Mouse (Mus musculus): ENCODE data around the gene Gstp2. TPM values are rescaled to one million over a fixed set of nuclear protein-coding genes. Genes with fewer than 3 reads are reported as not detected.
A peak's percentile ranks its signal among the peaks of the same experiment; 100 is the strongest.
"Not testable (repeated sequence)": the region's sequence is repeated elsewhere in the genome, so short reads cannot be mapped to it uniquely, and the experiment has no call there.

Gene Gstp2
- polyA plus RNA-seq, 1 experiment from 2014 or later = 6.4 TPM

DNA sequence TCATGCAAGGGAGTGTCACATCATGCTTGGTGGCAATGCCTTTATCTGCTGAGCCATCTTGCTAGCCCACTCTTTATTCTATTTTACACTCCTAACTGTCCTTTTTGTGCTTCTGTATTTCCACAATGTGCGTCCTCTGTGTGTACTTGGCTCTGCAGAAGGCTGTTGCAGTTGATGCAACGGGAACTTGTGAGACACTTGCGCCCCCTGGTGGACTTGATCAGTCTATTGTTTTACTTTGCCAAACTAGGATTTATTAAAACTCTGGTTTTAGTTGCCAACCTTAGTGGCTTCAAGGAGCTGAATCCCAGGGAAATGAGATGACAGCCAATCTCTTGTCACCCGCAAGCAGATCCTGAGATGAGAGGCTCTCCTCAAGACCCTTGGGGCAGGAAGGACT, 2.0 kb upstream of the Gstp2 start:
- DNase-seq = peak; percentile 89
- Histone ChIP-seq H3K9me3 (ENCODE audit: low read length) (no peaks in the 10 kb centered on the region), H3K36me3 (replicated peaks; ENCODE audit: insufficient read depth, low read length) (no peaks in the 10 kb centered on the region), H3K4me3 (ENCODE audit: low read depth, low read length) (0 out of 2 replicates have a peak overlapping the region, but pooled peaks have one; percentile 5), H3K27ac (ENCODE audit: low read depth) (no peak overlapping the region), H3K27me3 (ENCODE audit: insufficient read depth, low read length) (no peaks in the 10 kb centered on the region), H3K4me2 (ENCODE audit: low read depth, low read length) (peak overlapping the region; percentile 48), H3K9ac (replicated peaks) (no peak overlapping the region), H3K4me1 (ENCODE audit: insufficient read depth) (peaks cover 13% of the 10 kb centered on the region; the same call in 1 of the 2 replicates)
- TF ChIP-seq CTCF (IDR thresholded peaks at IDR 0.05; ENCODE audit: low read depth) (peak; percentile 94), EP300 (IDR thresholded peaks at IDR 0.05; ENCODE audit: low read depth) (no peak)
- no peak for ATAC-seq
- 21% methylated on average over 4 of the region's 4 CpGs for WGBS (ENCODE audit: insufficient replicate concordance)

DNA sequence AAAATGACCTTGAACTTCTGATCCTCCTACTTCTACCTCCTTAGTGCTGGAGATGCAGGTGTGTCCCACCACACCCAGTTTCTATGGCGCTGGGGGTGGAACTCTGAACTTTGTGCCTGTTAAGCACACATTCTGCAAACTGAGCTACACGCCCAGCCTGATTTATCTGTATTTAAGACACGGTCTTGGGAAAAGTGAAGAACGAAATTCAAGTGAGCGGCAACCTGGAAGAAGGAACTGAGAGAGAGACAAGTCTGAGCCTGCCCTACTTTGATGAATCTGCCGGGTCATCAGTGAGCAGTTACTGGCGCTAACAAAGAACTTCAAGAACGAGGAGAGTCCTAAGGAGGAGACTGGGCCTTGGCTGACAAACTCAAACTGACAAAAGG, 1.0 kb upstream of the Gstp2 start:
- 0 out of 2 replicates have a peak overlapping the region, but pooled peaks have one; percentile 5 for H3K4me3 ChIP-seq (ENCODE audit: low read depth, low read length)

DNA sequence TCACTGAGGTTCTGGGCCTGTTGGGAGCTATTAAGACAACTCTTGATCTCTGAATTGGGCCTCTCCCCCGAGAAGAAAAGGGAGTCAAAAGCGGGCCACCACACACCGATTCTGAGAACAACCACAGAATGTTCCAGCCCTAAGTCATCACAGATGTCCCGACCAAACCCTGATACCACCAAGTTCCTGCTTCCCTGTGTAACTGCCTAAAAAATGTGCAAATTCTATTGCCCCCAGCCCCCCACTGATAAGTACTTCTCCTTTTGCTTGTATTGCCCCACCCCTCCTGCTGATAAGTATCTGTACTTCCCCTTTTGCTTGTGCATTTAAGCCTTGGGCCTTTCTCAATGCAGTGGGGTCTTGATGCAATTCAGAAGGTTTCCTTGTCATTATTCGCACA, 1.7 kb downstream of the Gstp2 start:
- DNase-seq; H3K4me3 ChIP-seq (ENCODE audit: low read depth, low read length); H3K9ac ChIP-seq (replicated peaks); H3K4me2 ChIP-seq (ENCODE audit: low read depth, low read length); H3K27me3 ChIP-seq (ENCODE audit: insufficient read depth, low read length); ATAC-seq; H3K9me3 ChIP-seq (ENCODE audit: low read length); H3K36me3 ChIP-seq (replicated peaks; ENCODE audit: insufficient read depth, low read length): not testable (repeated sequence)
- Histone ChIP-seq H3K4me1 (ENCODE audit: insufficient read depth) (peaks cover 13% of the 10 kb centered on the region; the same call in 1 of the 2 replicates), H3K27ac (ENCODE audit: low read depth) (peak overlapping the region; percentile 9; the same call in 1 of the 2 replicates)
- 44% methylated on average over 5 of the region's 5 CpGs for WGBS (ENCODE audit: insufficient replicate concordance)
- peak; percentile 60; the same call in 1 of the 2 replicates for TF ChIP-seq EP300 (IDR thresholded peaks at IDR 0.05; ENCODE audit: low read depth)

More for the DNA sequence above, 1.0 kb upstream of the Gstp2 start:
- Histone ChIP-seq H3K36me3 (replicated peaks; ENCODE audit: insufficient read depth, low read length) (no peaks in the 10 kb centered on the region), H3K27ac (ENCODE audit: low read depth) (peak overlapping the region; percentile 90), H3K9ac (replicated peaks) (no peak overlapping the region; the same call in 1 of the 2 replicates), H3K4me1 (ENCODE audit: insufficient read depth) (peaks cover 13% of the 10 kb centered on the region; the same call in 1 of the 2 replicates), H3K27me3 (ENCODE audit: insufficient read depth, low read length) (no peaks in the 10 kb centered on the region), H3K4me2 (ENCODE audit: low read depth, low read length) (peak overlapping the region; percentile 48), H3K9me3 (ENCODE audit: low read length) (no peaks in the 10 kb centered on the region)
- no peak for TF ChIP-seq CTCF (IDR thresholded peaks at IDR 0.05; ENCODE audit: low read depth)
- peak; percentile 47 for TF ChIP-seq EP300 (IDR thresholded peaks at IDR 0.05; ENCODE audit: low read depth)
- DNase-seq (peak; percentile 53), ATAC-seq (peak; percentile 27)
- 47% methylated on average over 8 of the region's 8 CpGs for WGBS (ENCODE audit: insufficient replicate concordance)

DNA sequence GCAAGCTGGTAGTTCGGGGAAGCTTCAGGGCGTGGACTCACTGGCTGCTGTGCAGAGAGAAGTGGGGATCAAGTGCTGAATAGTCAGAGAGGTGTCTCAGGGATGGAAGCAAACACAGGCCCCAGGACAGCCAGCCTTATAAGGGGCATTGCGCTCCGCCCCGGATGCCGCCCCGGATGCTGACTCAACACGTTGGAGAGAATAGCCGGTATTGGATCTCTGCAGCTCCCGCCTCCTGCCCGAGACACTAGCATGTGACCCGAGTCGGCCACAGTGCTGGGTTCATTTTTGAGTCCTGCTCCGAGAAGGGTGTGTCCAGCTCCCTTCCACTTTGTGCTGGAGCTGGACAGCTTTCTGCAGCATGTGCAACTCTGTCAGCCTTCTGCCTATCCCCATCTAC, 3.7 kb downstream of the Gstp2 start:
- no peak overlapping the region for H3K27ac ChIP-seq (ENCODE audit: low read depth)
- no peak overlapping the region for H3K9ac ChIP-seq (replicated peaks)
- no peak overlapping the region for H3K4me2 ChIP-seq (ENCODE audit: low read depth, low read length)
- H3K36me3 ChIP-seq (replicated peaks; ENCODE audit: insufficient read depth, low read length) = no peaks in the 10 kb centered on the region
- H3K4me1 ChIP-seq (ENCODE audit: insufficient read depth) = peaks cover 12% of the 10 kb centered on the region
- no peaks in the 10 kb centered on the region for H3K27me3 ChIP-seq (ENCODE audit: insufficient read depth, low read length)
- ATAC-seq = no peak
- no peak for DNase-seq
- WGBS (ENCODE audit: insufficient replicate concordance) = 81% methylated on average over 14 of the region's 14 CpGs
- H3K9me3 ChIP-seq (ENCODE audit: low read length) = no peaks in the 10 kb centered on the region
- no peak overlapping the region for H3K4me3 ChIP-seq (ENCODE audit: low read depth, low read length)
- TF ChIP-seq EP300 (IDR thresholded peaks at IDR 0.05; ENCODE audit: low read depth) = no peak
- TF ChIP-seq CTCF (IDR thresholded peaks at IDR 0.05; ENCODE audit: low read depth) = no peak

DNA sequence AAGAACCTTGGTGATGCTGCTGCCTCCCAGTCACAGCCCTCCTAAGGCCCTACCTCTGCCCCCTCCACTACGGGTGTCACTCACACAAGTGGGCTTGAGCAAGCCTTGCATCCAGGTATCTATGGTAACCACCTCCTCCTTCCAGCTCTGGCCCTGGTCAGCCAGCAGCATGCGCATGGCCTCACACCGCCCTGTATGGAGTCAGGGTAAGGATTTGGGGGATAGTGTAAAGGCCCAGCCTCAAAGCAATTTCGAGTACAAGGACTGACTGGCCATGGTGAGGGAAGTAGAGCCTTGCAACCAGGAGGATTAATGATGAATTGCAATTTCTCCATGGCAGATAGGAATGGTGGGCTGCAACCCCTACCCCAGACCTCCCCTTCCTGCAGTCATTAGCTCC, 4.3 kb downstream of the Gstp2 start:
- not testable (repeated sequence) for H3K36me3 ChIP-seq (replicated peaks; ENCODE audit: insufficient read depth, low read length); H3K27ac ChIP-seq (ENCODE audit: low read depth); H3K27me3 ChIP-seq (ENCODE audit: insufficient read depth, low read length); ATAC-seq; H3K4me1 ChIP-seq (ENCODE audit: insufficient read depth); DNase-seq; H3K4me2 ChIP-seq (ENCODE audit: low read depth, low read length); H3K9ac ChIP-seq (replicated peaks); H3K9me3 ChIP-seq (ENCODE audit: low read length); H3K4me3 ChIP-seq (ENCODE audit: low read depth, low read length)
- WGBS (ENCODE audit: insufficient replicate concordance) = 85% methylated on average over 3 of the region's 4 CpGs

DNA sequence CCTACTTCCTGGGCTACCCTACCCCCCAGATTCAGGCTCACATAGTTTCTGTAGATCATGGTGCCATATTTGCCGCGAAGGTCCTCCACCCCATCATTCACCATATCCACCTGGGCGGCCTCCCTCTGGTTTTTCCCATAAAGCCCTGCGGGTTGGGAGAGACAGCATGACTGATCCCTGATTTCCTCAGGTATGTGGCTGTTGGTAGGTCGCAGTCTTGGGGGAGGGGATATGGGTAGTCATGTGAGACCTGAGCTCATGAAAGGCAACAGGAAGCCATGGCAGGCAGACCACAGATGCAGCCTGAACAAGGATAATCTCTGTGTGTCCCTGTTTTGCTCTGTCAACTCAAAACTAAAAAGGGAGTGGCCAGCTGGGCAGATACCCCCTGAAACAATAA, 4.9 kb downstream of the Gstp2 start:
- H3K4me2 ChIP-seq (ENCODE audit: low read depth, low read length); DNase-seq; H3K27me3 ChIP-seq (ENCODE audit: insufficient read depth, low read length); ATAC-seq; H3K4me3 ChIP-seq (ENCODE audit: low read depth, low read length); H3K36me3 ChIP-seq (replicated peaks; ENCODE audit: insufficient read depth, low read length); H3K9ac ChIP-seq (replicated peaks); H3K9me3 ChIP-seq (ENCODE audit: low read length); H3K27ac ChIP-seq (ENCODE audit: low read depth): not testable (repeated sequence)
- peaks cover 10% of the 10 kb centered on the region for H3K4me1 ChIP-seq (ENCODE audit: insufficient read depth)
- WGBS (ENCODE audit: insufficient replicate concordance) = 76% methylated on average over 5 of the region's 5 CpGs

DNA sequence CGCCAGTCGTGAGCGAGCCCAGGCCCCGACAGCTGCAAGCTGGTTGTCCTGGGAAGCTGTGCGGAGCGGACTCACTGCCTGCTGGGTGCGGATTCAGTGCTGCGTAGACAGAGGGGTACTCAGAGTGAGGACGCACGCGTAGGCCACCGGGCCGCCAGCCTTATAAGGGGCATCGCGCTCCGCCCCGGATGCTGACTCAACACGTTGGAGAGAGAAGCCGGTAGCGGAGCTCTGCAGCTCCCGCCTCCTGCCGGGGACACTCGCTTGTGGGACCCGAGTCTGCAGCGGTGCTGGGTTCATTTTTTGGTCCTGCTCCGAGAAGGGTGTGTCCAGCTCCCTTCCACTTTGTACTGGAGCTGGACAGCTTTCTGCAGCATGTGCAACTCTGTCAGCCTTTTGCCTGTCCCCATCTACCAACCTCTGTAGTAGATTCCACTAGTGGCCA, 8.0 kb downstream of the Gstp2 start, which contains the start of gene Gstp1:
Gene Gstp1 (minus strand): TSS at position 198 of the 445 bp plus-strand sequence.
- Histone ChIP-seq H3K4me3 (ENCODE audit: low read depth, low read length) (peak within 1 kb of the TSS; percentile 69), H3K4me1 (ENCODE audit: insufficient read depth) (peaks cover 15% of the 10 kb centered on the region), H3K27me3 (ENCODE audit: insufficient read depth, low read length) (no peaks in the 10 kb centered on the region), H3K36me3 (replicated peaks; ENCODE audit: insufficient read depth, low read length) (no peaks in the 10 kb centered on the region), H3K9me3 (ENCODE audit: low read length) (no peaks in the 10 kb centered on the region), H3K4me2 (ENCODE audit: low read depth, low read length) (peak within 1 kb of the TSS; percentile 87), H3K9ac (replicated peaks) (peak within 1 kb of the TSS; percentile 81), H3K27ac (ENCODE audit: low read depth) (peak within 1 kb of the TSS; percentile 80)
- ATAC-seq = peak; percentile 71
- DNase-seq = peak; percentile 87
- TF ChIP-seq EP300 (IDR thresholded peaks at IDR 0.05; ENCODE audit: low read depth) = no peak
- peak; percentile 47 for TF ChIP-seq CTCF (IDR thresholded peaks at IDR 0.05; ENCODE audit: low read depth)
- WGBS (ENCODE audit: insufficient replicate concordance) = 1% methylated on average over 26 of the region's 26 CpGs

DNA sequence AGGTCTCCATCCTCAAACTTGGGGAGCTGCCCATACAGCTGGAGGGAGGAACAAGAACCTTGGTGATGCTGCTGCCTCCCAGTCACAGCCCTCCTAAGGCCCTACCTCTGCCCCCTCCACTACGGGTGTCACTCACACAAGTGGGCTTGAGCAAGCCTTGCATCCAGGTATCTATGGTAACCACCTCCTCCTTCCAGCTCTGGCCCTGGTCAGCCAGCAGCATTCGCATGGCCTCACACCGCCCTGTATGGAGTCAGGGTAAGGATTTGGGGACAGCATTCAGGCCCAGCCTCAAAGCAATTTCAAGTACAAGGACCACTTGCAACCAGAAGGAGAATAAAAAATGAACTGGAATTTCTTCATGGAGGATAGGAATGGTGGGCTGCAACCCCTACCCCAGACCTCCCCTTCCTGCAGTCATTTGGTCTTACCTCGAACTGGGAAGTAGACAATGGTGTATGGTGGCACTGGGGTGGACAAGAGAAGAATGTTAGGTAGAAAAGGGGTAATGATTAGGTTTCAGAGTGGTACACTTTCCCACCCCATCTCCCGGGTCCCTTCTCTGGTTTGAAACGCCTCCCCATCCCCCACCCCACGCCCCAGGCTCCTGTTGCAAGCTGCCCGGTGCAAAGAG, 8.6 kb downstream of the Gstp2 start:
- Histone ChIP-seq H3K4me1 (ENCODE audit: insufficient read depth) (peaks cover 15% of the 10 kb centered on the region), H3K27ac (ENCODE audit: low read depth) (peak overlapping the region; percentile 80), H3K4me2 (ENCODE audit: low read depth, low read length) (peak overlapping the region; percentile 87), H3K4me3 (ENCODE audit: low read depth, low read length) (peak overlapping the region; percentile 69), H3K9ac (replicated peaks) (peak overlapping the region; percentile 81)
- not testable (repeated sequence) for H3K36me3 ChIP-seq (replicated peaks; ENCODE audit: insufficient read depth, low read length); H3K9me3 ChIP-seq (ENCODE audit: low read length); DNase-seq; H3K27me3 ChIP-seq (ENCODE audit: insufficient read depth, low read length)
- ATAC-seq = peak; percentile 14; the same call in 1 of the 2 replicates
- WGBS (ENCODE audit: insufficient replicate concordance) = 24% methylated on average over 7 of the region's 8 CpGs

Data from liver, postnatal 0 days (tissue).